Mouse (Mus musculus): ENCODE measurements around the gene Pif1.

GRCm38 (mm10) chr9:65611969-65612486 is 25.1 kb downstream of the Pif1 start:
- TF ChIP-seq CTCF (IDR thresholded peaks at IDR 0.05; ENCODE audit: control insufficient read depth, insufficient read depth, insufficient read length), result no peak
- TF ChIP-seq USF1 (IDR thresholded peaks at IDR 0.05; ENCODE audit: low read depth), result no peak
- no peak for TF ChIP-seq MAX (IDR thresholded peaks at IDR 0.05)
- no peak for TF ChIP-seq MYOG (IDR thresholded peaks at IDR 0.05; ENCODE audit: control insufficient read depth, extremely low read depth, insufficient read length)
- TF ChIP-seq MYOD1 (IDR thresholded peaks at IDR 0.05; ENCODE audit: control insufficient read depth, insufficient read length, low read depth), result no peak
- no peak for TF ChIP-seq FOSL1 (IDR thresholded peaks at IDR 0.05; ENCODE audit: insufficient read depth, low read length, poor library complexity, severe bottlenecking)
- no peak for TF ChIP-seq CEBPB (IDR thresholded peaks at IDR 0.05; ENCODE audit: low read depth)

Measured in C2C12 (cell line).